Mouse (Mus musculus) kidney, adult 2 months (tissue): ENCODE results near the gene Neu2.

Experiments used
- CTCF ChIP-seq: fragments of 200-500 bp; conservative IDR thresholded peaks from 2 replicates; pipeline ENCODE4 v1.5.1; 2011; ENCODE audit warnings: low read depth, mild to moderate bottlenecking, control low read depth, low read length, moderate library complexity, mixed read lengths; ENCODE audit not compliant: insufficient read depth, insufficient read length
- POLR2A ChIP-seq: fragments of 200-500 bp; IDR thresholded peaks from one replicate; pipeline ENCODE4 v1.6.1; 2011; ENCODE audit warnings: low read depth, low read length, control low read depth

DNA sequence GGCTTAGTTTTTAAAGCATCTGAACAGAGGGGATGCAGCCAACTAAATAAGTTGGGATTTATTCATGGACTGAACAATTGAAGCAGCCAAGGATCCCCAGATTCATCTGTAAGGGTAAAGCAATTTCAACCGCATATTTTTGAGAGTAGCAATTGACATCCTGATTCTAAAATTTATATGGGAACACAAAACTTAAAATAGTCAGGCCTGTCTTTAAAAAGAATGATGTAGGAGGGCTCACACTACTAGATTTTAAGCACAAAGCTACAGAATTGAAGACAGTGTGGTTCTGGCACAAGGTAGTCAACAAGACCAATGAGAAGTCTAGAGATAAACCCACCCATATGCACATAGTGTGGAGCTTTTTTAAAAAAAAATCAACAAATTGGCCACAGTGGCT, 27.3 kb downstream of the Neu2 start:
- TF ChIP-seq POLR2A: no peak
- TF ChIP-seq CTCF: no peak
